Mouse (Mus musculus): ENCODE measurements around the gene Stxbp5.
"Not testable (repeated sequence)": the region's sequence is repeated elsewhere in the genome, so short reads cannot be mapped to it uniquely, and the experiment has no call there.

Stxbp5 gene

GRCm38 (mm10) chr10:9901071-9901696 lies at the start of gene Stxbp5:
Stxbp5 (minus strand) TSS chr10:9901079.
- peak; percentile 64 to 74 for DNase-seq (ENCODE audit: low spot score in 2 of 2)

GRCm38 (mm10) chr10:9912395-9912794 lies 11.5 kb upstream of the Stxbp5 start:
- no peak for DNase-seq (ENCODE audit: low spot score in 2 of 2)

DNA sequence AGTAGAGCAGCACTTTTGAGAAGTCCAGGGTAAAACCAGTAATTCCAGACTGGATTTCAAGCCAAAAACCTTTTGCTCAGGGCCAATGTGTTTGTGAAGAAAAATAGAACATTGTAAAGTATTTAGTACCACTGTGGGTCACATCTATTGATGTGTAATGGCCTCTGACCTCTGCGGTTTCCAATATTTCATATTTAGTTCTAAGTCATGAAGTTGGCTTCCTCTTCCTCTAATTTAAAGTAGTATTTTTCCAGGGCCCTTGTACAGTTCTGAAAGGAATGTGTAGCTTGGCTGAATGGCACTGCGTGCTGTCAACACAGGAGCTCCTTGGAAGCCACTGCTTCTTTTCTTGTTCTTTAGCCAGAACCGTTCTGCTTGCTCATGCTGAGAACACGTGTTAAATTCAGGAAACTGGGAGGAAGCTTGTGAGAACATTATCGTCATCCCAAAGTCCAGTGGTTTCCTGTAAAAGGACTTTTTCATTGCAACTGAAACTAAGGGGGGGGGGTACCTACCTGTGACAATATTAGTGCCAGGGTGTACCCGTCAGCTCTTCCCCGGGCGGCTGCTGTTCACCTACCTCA lies 7.1 kb upstream of the Stxbp5 start:
- DNase-seq (ENCODE audit: low spot score in 2 of 2): no peak

GRCm38 (mm10) chr10:9907519-9907918 lies 6.6 kb upstream of the Stxbp5 start:
- DNase-seq (ENCODE audit: low spot score in 2 of 2): no peak

- no peak for DNase-seq (ENCODE audit: low spot score in 2 of 2)
Measured at GRCm38 (mm10) chr10:9906185-9906584, 5.3 kb upstream of the Stxbp5 start.

- peak; percentile 75 to 80 for DNase-seq (ENCODE audit: low spot score in 2 of 2)
Measured at GRCm38 (mm10) chr10:9901697-9902239, 889 bp upstream of the Stxbp5 start.

DNA sequence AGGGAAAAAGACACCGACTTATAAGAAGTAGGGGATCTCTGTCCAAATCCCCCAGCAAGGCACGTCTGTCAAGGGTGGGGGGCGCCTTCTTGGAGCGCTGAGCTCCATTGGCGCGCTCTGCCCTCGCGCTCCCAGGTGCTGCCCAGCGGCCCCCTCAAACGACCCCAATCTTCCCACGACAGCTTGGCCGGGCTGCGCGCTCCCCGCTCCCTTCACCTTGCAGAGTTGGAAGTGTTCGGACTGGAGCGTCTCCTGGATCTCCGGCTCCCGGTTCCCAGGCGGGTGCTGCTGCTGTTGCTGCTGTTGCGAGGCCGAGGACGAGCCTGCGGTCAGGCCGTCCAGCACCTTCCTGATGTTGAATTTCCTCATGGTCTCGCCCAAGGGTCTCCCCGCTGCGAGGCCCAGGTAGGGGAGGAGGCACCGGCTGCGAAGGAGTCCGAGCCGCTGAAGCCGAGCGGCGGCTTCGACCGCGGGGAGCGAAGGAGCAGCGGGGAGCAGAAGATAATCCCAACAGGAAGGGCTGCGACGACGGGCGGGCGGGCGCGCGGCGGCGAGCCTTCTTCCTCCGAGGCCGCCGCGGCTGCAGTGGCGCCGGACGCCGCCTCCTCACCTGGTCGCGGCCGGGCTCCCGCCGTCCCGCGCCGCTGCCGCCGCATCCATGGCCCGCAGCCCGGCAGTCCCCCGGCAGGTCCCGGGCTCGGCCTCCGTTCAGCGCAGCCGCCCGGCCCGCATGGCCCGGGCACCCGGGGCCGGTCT lies 386 bp downstream of the Stxbp5 start:
- DNase-seq (ENCODE audit: low spot score in 2 of 2): peak; percentile 30 to 45

DNA sequence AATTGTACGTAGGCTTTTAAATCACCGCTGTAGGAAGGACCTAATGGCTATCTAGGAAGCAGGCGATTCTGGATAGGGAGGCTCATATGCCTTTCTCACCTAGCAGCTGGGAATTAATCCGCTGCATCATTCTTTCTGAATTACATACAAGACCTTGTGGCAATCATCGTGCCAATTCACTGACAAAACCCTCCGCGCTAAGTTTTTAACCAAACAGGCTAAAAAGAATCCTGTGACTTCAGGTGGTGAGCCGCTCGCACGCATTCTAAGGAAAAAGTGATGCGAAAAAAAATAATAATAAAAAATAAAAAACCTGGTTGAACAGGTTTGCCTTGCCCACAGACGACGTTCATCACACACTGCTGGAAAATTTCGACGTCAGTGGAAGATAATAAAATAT lies 1.1 kb downstream of the Stxbp5 start:
- no peak for DNase-seq (ENCODE audit: low spot score in 2 of 2)

- no peak for DNase-seq (ENCODE audit: low spot score in 2 of 2)
Measured at GRCm38 (mm10) chr10:9899086-9899485, 1.8 kb downstream of the Stxbp5 start.

DNA sequence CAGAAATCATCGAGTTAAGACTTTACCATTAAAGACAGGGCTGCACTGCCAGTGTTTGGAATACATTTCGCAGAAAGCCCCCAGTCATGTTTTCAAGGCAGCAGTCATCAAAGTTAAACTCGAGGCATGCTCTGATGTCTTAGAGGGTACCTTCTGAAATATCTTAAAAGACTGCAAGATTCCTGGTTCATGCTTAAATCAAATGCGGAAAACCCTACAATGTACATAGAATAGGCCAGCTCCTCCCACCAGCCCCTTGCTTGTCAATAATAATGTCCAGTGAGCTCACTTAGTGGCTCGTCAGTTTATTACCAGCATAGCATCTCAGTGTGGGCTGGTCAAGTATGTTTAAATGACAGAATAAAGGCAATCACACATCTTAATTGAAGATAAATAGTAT lies 3.0 kb downstream of the Stxbp5 start:
- no peak for DNase-seq (ENCODE audit: low spot score in 2 of 2)

- DNase-seq (ENCODE audit: low spot score in 2 of 2): no peak
Measured at GRCm38 (mm10) chr10:9893562-9893961, 7.3 kb downstream of the Stxbp5 start.

DNA sequence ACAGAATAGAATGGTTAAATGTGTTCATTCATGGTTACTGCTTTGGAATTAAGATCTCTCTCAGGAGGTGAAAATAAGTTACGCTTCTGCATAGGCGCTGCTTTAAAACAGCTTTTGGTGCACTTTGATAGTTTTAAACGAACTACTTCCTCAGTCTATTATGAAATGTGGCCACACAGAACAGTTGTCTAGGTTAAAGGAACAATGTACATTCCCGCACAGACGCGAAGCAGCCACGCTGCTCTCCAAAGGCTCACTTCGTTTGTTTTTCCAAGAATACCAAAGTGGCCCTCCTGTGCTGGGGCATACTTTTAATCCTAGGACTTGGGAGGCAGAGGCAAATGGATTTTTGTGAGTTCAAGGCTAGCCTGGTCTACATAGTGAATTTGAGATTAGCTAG lies 11.2 kb downstream of the Stxbp5 start:
- DNase-seq (ENCODE audit: low spot score in 2 of 2): no peak

- no peak for DNase-seq (ENCODE audit: low spot score in 2 of 2)
Measured at GRCm38 (mm10) chr10:9888655-9889054, 12.2 kb downstream of the Stxbp5 start.

DNA sequence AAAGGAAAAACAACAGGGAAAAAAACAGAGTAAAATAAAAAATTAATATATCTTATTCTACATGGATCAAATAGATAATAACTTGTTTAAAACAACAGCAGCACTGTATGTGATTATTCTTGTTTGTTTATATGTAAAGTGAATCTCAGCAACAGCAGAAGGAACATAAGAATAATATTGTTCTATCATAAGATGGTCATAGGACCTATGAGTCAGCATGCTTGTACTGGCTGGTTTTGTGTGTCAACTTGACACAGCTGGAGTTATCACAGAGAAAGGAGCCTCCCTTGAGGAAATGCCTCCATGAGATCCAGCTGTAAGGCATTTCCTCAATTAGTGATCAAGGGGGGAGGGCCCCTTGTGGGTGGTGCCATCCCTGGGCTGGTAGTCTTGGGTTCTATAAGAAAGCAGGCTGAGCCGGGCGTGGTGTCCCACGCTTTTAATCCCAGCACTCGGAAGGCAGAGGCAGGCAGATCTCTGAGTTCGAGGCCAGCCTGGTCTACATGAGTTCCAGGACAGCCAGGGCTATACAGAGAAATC lies 19.0 kb downstream of the Stxbp5 start:
- DNase-seq (ENCODE audit: low spot score in 2 of 2): not testable (repeated sequence)

GRCm38 (mm10) chr10:9880070-9880728 lies 20.7 kb downstream of the Stxbp5 start:
- DNase-seq (ENCODE audit: low spot score in 2 of 2): no peak

- DNase-seq (ENCODE audit: low spot score in 2 of 2): no peak
Measured at GRCm38 (mm10) chr10:9878821-9879489, 21.9 kb downstream of the Stxbp5 start.

DNA sequence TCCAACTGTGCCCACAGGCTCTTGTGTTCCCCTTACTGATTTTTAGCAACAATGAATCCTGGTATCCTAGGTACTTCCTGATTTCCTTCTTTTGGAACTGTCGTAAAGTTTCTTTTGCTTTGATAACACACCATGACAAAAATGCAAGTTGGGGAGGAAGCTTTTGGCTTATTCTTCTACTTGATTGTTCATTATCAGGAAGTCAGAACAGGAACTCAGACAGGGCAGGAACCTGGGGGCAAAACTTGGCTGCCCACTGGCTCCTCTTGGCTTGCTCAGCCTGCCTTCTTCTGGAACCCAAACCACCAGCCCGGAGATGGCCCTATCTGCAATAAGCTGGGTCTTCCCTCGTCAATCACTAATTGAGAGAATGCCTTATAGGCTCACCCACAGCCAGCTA lies 25.0 kb downstream of the Stxbp5 start:
- DNase-seq (ENCODE audit: low spot score in 2 of 2): no peak

DNA sequence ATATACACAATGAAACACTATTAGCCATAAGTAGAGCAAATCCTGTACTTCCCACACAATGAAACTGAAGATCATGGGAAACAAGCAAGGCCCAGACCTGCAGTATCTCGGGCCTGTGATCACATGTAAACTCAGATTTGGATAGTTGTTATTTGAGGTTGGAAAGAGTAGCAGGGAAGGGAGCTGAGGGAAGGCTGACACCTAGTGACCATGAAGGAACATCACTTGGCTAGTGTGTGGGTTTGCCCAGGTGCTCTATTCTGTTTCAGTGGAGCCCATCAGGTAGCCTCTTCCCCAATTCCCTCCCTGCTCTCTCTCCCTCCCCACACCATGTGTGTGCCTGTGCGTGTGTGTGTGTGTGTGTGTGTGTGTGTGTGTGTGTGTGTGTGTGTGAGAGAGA lies 28.7 kb downstream of the Stxbp5 start:
- no peak for DNase-seq (ENCODE audit: low spot score in 2 of 2)

DNA sequence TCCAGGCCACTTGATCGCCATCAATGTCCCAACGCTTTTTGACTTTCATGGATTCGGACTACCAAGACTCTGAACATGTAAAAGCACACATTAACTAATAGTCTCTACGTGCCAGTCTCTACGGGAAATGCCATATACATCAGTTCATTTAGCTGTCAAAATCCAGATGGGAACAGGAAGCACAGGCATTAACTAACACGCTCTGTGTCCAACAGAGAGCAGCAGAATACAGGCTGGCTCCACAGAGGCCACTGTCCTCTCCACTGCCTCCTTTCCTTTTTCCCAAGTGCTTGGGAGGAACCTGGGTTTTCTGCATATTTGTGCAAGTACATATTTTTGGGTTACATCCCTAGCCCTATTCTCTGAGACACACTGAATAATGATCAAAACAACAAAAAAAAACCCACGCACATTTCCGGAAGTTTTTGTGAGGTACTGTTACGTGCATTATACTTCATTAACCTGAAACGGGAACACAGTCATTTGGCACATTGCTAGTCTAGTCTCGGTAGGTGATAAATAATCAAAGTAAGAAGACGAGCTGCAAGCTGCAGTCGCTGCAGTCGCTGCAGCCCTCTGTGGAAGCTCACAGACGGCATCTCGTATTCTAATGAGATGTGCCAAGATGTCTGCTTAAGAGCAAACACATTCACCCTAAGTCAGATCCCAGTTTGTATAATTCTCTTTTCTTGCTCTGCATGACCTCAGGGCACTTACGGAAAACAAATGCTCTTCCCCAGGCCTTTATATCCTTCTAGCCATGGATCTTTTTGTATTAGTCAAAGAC lies 33.9 kb downstream of the Stxbp5 start:
- DNase-seq (ENCODE audit: low spot score in 2 of 2): no peak

DNA sequence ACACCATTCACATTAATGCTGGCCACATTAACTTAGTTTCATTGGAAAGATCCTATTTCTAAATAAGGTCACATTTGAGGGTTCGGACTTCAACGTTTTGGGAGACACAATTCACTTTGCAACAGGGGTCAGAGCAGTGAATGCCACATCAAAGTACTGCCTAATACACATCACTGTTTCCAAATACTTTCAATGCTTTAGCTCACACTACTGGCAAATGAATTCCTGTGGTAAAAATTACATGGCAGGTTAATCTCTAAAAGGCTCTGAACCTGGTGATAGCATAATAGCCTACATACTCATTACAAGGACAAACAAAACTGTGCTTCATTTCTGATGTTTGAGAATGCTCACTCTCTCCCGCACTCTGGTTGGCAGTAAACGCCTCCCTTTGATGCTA lies 40.9 kb downstream of the Stxbp5 start:
- DNase-seq (ENCODE audit: low spot score in 2 of 2): no peak

GRCm38 (mm10) chr10:9859476-9859875 lies 41.4 kb downstream of the Stxbp5 start:
- no peak for DNase-seq (ENCODE audit: low spot score in 2 of 2)
